Mouse (Mus musculus) left cerebral cortex, adult 11 months (tissue): ENCODE measurements around the gene Bsx.

Experiments
- DNase-seq: peaks from one replicate; pipeline ENCODE4 v3.0.0; 2022; ENCODE audit warnings: low spot score

The Bsx gene

DNA sequence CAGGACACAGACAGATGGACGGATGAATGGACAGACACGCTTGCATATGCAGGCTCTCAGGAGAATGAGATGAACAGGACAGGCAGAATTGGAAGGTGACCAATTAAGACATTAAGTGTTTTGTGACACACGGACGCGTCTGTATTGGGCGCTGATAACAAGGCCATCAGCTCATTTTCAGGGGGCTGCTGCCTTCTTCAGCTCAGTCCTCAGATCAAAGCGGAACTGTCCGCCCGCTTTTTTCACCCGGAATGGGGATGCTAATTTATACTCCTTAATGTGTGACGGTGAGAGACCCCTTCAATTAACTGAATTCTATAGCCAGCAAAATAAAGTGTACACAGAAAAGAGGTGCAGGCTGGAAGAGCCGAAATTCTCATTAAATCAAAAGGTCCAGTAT lies 15.5 kb downstream of the Bsx start:
- no peak for DNase-seq

DNA sequence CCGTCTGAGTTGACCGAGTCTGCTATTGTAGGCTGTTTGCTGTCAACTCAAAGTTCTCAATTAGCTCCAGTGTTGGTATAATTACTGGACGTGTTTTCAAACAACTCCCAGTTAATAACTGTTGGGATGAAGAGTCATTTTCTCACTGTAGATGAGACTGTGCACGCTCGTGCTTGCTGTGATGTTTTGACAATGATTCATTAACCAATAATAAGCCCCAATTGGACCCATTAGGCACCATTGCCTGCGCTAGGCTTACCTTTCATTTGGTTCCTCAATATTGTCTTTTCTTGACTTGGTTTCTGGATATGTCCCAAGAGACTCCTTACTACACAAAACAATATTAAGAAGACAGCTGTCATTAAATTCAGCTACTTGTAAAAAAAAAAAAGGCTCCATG lies 18.5 kb downstream of the Bsx start:
- DNase-seq, result no peak

DNA sequence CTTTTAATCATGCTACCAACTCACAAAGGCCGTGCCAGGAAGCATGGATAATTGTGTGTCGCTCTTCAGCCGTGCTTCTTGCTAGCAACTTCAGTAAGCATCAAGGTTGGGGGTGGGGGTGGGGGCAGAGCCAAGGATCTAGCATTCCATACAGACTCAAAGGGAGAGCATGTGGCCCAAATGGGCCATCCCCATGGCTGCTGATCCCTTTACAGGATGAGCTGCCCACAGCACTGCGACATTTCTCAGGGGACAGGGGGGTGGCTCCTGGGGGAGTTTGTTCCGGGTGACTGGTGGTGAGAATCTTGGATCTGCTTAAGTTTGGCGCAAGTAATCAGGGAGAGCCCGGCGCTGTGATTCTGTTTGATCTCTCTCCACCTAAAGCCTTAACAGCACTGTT lies 33.5 kb downstream of the Bsx start:
- DNase-seq, result no peak

GRCm38 (mm10) chr9:40908411-40908810 lies 34.5 kb downstream of the Bsx start:
- no peak for DNase-seq

GRCm38 (mm10) chr9:40908915-40909314 lies 35.0 kb downstream of the Bsx start:
- no peak for DNase-seq

DNA sequence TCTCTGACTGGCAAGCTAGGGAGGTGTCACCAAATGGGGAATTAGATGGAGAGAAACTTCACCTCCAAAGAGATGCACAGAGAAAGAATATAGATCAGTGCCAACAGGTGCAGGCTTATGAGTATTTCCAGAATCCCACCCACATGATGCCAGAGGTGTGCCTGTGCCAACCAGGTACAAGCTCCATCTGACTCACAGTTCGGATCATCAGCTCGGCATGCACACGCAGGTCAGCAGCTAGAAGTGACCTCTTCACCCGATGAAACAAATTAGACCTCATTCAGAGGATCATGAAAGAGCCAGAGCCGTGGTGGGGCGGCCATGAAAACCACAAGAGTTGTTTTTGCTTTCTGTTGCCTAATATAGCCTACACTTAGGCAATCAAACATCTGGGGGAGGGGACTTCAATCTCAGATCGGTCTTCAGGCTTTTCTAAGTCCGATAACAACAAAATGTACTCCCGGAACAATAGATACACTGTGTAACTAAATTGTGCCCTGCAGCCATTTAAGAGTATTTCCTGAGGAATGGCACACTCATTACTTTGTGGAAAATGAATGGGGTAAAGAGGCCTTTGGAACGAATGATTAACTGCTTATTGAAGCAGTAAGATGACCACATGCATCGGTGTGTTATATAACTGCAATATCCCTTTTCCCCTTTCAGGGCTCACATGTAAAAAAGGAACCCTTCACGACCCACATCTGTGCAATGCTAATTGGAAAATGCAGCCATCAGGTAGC lies 44.1 kb downstream of the Bsx start:
- no peak for DNase-seq

DNA sequence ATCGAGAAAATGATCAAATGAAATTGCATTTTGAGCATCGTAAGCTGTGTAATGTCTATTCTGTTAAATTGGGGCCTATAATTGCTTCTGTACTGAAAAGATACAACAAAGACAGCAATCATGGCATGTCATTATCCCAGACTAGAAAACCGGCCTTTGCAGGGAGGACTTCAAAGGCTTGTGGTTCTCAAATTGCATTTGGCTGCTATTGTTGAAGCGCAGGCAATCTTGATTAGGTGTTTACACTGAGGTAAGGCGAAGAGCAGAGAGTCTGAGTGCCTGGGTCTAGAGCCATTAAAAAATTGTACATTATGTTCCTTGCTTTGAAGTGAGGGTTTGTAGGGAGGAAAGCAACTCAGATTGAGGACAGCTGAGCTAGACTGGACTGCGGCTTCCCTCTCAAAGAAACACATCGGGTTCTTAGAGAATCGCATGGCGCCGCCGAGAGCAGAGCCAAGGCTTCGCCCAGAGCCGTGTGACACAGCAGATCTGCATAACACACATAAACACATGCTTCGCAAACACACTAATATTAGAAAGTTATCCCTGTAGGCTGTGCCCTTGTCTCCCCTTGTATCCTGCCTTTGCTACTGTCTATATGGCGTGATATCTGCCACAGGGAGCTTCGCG lies 53.5 kb downstream of the Bsx start:
- DNase-seq, result no peak
